Mouse (Mus musculus) stomach, postnatal 0 days (tissue): Measurements from ENCODE around the gene Nox3. TPM values are rescaled to one million over a fixed set of nuclear protein-coding genes. Genes with fewer than 3 reads are reported as not detected.

ENCODE experiments used
- ATAC-seq: fragments of 200-750 bp; cut with Nextera tagmentation; 2 replicates; pipeline ENCODE4 v1.8.0; 2017; ENCODE audit not compliant: low FRiP score, low TSS enrichment
- DNase-seq: peaks from one replicate; pipeline ENCODE4 v3.0.0-alpha.2; 2016; ENCODE audit warnings: low spot score
- H3K27ac ChIP-seq: fragments of 300-500 bp; sonication (generic); replicated peaks from 2 replicates; pipeline ENCODE4 v1.5.1; 2014; ENCODE audit warnings: mild to moderate bottlenecking, control low read depth
- H3K27me3 ChIP-seq: fragments of 300-500 bp; sonication (generic); 2 replicates; pipeline ENCODE4 v1.6.1; 2014; ENCODE audit warnings: low read length; ENCODE audit not compliant: control insufficient read depth, insufficient read depth
- H3K36me3 ChIP-seq: fragments of 300-500 bp; sonication (generic); 2 replicates; pipeline ENCODE4 v1.6.1; 2014; ENCODE audit warnings: low read length, mixed read lengths; ENCODE audit not compliant: control insufficient read depth, insufficient read depth
- H3K4me1 ChIP-seq: fragments of 300-500 bp; sonication (generic); replicated peaks from 2 replicates; pipeline ENCODE4 v1.6.1; 2014; ENCODE audit warnings: antibody characterized with exemption; ENCODE audit not compliant: control insufficient read depth, insufficient read depth
- H3K4me2 ChIP-seq: fragments of 300-500 bp; sonication (generic); replicated peaks from 2 replicates; pipeline ENCODE4 v1.6.1; 2014; ENCODE audit warnings: low read depth, mild to moderate bottlenecking, control low read depth, moderate library complexity
- H3K4me3 ChIP-seq: fragments of 300-500 bp; sonication (generic); 2 replicates; pipeline ENCODE4 v1.5.1; 2014; ENCODE audit warnings: low read depth, low read length, control low read depth
- H3K9ac ChIP-seq: fragments of 300-500 bp; sonication (generic); 2 replicates; pipeline ENCODE4 v1.6.1; 2014; ENCODE audit warnings: mild to moderate bottlenecking, low read length, control low read depth, mixed read lengths
- H3K9me3 ChIP-seq: fragments of 300-500 bp; sonication (generic); 2 replicates; pipeline ENCODE4 v1.6.1; 2016; ENCODE audit warnings: low read length; ENCODE audit not compliant: control insufficient read depth
- CTCF ChIP-seq: IDR thresholded peaks from 2 replicates; pipeline ENCODE4 v1.5.1; 2016; ENCODE audit warnings: antibody characterized with exemption, low read depth, mild to moderate bottlenecking, moderate library complexity
- EP300 ChIP-seq: optimal IDR thresholded peaks from 2 replicates; pipeline ENCODE3; 2016; ENCODE audit warnings: antibody characterized with exemption
- WGBS: fragments of 180-500 bp; shearing (Covaris S2); extraction: QIAGEN DNeasy Blood & Tissue Kit; methylation state at CpG from one replicate; pipeline ENCODE4 v1.1.7; 2014; 5-methylcytosine and 5-hydroxymethylcytosine counted together
- polyA plus RNA-seq: library from polyadenylated mRNA; unstranded; fragments of >200 nt; fragmentation: Nextera tagmentation; extraction: Ambion mirVana; gene quantifications from 2 replicates; pipeline ENCODE4 v1.2.1, GENCODE M21; 2015

The Nox3 gene
- polyA plus RNA-seq, 1 experiment from 2014 or later = not detected

DNA sequence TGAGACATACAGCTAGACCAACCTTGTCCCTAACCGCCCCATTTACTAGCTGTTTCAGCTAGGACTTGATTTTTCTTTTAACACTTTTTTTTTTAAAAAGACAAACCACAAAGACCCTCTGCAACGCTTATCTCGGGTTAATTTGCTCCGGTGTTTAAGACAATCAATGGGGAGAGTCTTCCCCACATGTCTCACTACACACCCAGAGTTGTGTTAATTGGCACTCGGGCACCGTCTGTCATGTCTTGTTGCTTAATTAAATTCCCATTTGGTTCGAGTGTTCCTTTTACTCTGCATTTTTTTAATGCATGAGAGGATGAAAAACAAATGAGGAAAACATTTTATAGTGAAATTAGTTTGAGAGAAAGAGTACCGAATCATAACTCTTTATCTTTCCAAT is 3.2 kb downstream of the Nox3 start:
- ATAC-seq (no peak), DNase-seq (no peak)
- Histone ChIP-seq H3K9me3 (no peaks in the 10 kb centered on the region), H3K36me3 (no peaks in the 10 kb centered on the region), H3K9ac (no peak overlapping the region), H3K27ac (no peak overlapping the region), H3K27me3 (no peaks in the 10 kb centered on the region), H3K4me1 (no peaks in the 10 kb centered on the region), H3K4me3 (no peak overlapping the region), H3K4me2 (no peak overlapping the region)
- TF ChIP-seq EP300 (no peak), CTCF (no peak)
- 70% methylated on average over 8 of the region's 8 CpGs for WGBS

DNA sequence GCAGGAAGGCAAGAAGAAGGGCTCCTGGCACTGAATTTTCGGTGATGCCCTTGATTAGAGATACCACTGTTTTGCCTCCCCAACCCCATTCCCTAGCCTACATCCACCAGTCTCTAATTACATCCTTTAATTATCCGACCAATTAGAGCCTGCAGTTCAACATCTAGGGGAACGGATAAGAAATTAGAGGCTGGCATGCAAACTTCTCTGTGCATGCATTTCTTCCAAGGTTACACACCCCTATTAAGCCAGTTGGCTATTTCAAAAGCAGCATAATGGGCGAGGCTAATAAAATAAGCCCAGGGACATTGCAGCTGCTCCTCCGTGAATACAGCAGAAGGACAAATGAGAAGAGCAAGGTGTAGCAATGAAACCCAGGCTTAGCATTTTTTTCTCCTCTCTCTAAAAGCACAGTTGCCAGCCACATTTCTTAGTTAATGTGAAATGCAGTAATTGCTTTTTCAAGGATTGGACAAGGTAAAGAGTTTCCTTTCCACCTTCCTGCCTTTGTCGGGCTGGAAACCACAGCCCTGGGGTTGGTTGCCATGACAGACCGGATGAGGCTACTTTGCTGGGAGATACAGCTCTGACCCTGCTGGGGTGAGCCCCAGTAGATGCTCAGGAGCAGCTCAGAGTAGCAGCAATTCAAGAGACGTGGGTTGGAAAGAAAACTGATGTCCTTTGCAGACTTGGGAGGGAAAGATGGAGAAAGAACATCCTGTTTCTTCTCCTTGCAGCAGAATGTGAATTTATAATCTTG is 5.4 kb downstream of the Nox3 start:
- 68% methylated on average over 8 of the region's 8 CpGs for WGBS
- H3K4me3 ChIP-seq = no peak overlapping the region
- no peak overlapping the region for H3K9ac ChIP-seq
- H3K36me3 ChIP-seq = no peaks in the 10 kb centered on the region
- no peaks in the 10 kb centered on the region for H3K9me3 ChIP-seq
- DNase-seq = no peak
- TF ChIP-seq CTCF (no peak), EP300 (no peak)
- no peak overlapping the region for H3K4me2 ChIP-seq
- H3K4me1 ChIP-seq = no peaks in the 10 kb centered on the region
- no peak for ATAC-seq
- no peaks in the 10 kb centered on the region for H3K27me3 ChIP-seq
- H3K27ac ChIP-seq = no peak overlapping the region

- TF ChIP-seq EP300 (no peak), CTCF (no peak)
- Histone ChIP-seq H3K4me1 (no peaks in the 10 kb centered on the region), H3K9me3 (no peaks in the 10 kb centered on the region), H3K4me2 (no peak overlapping the region), H3K27me3 (no peaks in the 10 kb centered on the region), H3K4me3 (no peak overlapping the region), H3K27ac (no peak overlapping the region), H3K36me3 (no peaks in the 10 kb centered on the region), H3K9ac (no peak overlapping the region)
- ATAC-seq (no peak), DNase-seq (no peak)
- WGBS = 43% methylated on average over 3 of the region's 3 CpGs
Measured at GRCm38 (mm10) chr17:3683662-3684061, 12.4 kb downstream of the Nox3 start.

- no peak overlapping the region for H3K4me2 ChIP-seq
- H3K9ac ChIP-seq = no peak overlapping the region
- 36% methylated on average over 4 of the region's 4 CpGs for WGBS
- H3K27me3 ChIP-seq = no peaks in the 10 kb centered on the region
- ATAC-seq (no peak), DNase-seq (no peak)
- TF ChIP-seq CTCF (no peak), EP300 (no peak)
- no peaks in the 10 kb centered on the region for H3K36me3 ChIP-seq
- H3K9me3 ChIP-seq = no peaks in the 10 kb centered on the region
- no peaks in the 10 kb centered on the region for H3K4me1 ChIP-seq
- no peak overlapping the region for H3K4me3 ChIP-seq
- no peak overlapping the region for H3K27ac ChIP-seq
Measured at GRCm38 (mm10) chr17:3669226-3669625, 26.8 kb downstream of the Nox3 start.

DNA sequence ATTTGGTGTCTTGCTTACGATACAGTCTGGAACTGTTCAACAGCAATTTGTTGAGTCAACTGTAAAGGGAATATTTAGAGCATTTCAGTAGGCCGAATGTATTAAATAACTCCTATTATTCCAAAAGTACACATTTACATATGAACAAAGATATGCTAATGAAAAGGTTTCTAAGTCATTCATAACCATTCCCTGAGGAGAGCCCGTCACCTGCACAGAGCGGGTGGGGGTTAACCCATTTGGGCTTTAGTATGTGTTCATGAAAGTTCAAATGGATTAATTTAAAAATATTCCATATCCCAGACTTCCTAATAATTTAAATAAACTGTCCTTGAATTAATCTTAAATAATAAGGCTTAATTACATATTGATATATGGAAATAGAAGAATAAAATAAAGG is 28.8 kb downstream of the Nox3 start:
- H3K4me1 ChIP-seq = no peaks in the 10 kb centered on the region
- H3K4me2 ChIP-seq = no peak overlapping the region
- WGBS = 93% methylated on average over 4 of the region's 4 CpGs
- H3K27ac ChIP-seq = no peak overlapping the region
- H3K36me3 ChIP-seq = no peaks in the 10 kb centered on the region
- no peaks in the 10 kb centered on the region for H3K9me3 ChIP-seq
- H3K4me3 ChIP-seq = no peak overlapping the region
- no peak for ATAC-seq
- TF ChIP-seq EP300 = no peak
- TF ChIP-seq CTCF = no peak
- no peak for DNase-seq
- no peaks in the 10 kb centered on the region for H3K27me3 ChIP-seq
- H3K9ac ChIP-seq = no peak overlapping the region

DNA sequence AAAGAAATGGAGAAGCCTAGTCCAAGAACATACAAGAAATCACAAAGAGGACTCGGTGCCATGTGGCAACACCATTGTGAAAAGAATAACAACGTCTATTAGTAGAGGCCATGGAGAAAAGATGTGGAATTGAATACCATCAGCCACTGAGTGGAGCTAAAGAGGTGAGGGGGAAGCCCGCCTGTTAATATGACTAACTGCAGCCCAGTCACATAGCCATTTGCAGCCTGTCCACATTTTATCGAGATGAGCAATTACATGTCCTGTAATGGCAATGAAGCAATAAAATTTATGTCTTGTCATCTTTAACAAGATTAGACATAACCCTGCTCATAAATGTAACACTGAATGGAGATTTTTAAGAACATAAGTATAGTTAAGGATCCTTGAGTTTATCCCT is 30.7 kb downstream of the Nox3 start:
- ATAC-seq (no peak), DNase-seq (no peak)
- Histone ChIP-seq H3K4me3 (no peak overlapping the region), H3K36me3 (no peaks in the 10 kb centered on the region), H3K9ac (no peak overlapping the region), H3K4me1 (no peaks in the 10 kb centered on the region), H3K4me2 (no peak overlapping the region), H3K9me3 (no peaks in the 10 kb centered on the region), H3K27ac (no peak overlapping the region), H3K27me3 (no peaks in the 10 kb centered on the region)
- TF ChIP-seq EP300 = no peak
- TF ChIP-seq CTCF = no peak
- 72% methylated on average over 4 of the region's 4 CpGs for WGBS
